Mouse (Mus musculus) liver (tissue): ENCODE measurements around the gene Sec24b.

Experiments
- DNase-seq: peaks from one replicate; pipeline ENCODE4 v3.0.0-alpha.2; 2020; ENCODE audit warnings: mixed read lengths

Sec24b gene

DNA sequence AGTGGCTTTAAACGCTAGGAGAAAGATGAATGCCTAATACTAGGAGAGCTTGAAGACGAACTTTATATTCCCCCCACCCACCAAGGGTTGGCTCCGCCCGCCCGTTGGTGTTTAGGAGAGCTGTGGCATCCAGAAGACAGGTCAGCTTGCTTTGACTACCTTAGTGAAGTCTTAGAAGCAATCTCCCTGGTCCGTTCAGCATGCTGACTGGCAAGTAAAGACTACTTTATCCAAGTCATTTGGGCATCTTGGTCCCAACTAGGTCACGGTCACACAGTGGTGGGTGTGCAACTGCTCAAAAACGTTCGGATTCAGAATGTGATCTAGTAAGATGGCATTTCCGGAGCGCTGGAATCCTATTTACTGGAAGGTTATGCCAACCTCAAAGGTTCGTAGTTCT is at the start of gene Sec24b:
Gene Sec24b, minus strand, starts transcription at position 273 of the 400 bp plus-strand sequence.
- DNase-seq, result peak; percentile 57

DNA sequence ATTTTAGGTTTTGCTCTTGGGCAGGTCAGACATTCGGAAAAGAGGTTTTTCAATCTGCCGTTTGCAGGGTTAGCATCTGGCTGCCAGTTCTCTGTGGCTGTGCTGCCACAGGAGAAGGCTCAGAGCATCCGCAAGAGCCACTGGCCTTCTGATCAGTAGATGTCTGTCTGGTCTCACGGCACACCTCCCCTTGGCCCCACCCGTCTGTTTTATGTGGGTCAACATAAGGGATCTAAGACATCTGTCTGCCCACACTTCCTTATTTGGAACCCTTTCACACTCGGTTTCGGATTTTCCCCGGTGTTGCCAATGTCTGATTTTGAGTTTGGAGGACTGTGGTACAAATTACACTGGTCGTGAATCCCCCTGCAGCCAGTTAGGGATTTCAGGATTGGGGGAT is 43.1 kb upstream of the Sec24b start:
- no peak for DNase-seq

- DNase-seq, result peak; percentile 31
These were observed 42.1 kb upstream of the Sec24b start for GRCm38 (mm10) chr3:130103486-130103885.

GRCm38 (mm10) chr3:130095160-130095781 is 33.9 kb upstream of the Sec24b start:
- peak; percentile 7 for DNase-seq

- DNase-seq, result no peak
These were observed 32.9 kb upstream of the Sec24b start for GRCm38 (mm10) chr3:130094125-130094704.

DNA sequence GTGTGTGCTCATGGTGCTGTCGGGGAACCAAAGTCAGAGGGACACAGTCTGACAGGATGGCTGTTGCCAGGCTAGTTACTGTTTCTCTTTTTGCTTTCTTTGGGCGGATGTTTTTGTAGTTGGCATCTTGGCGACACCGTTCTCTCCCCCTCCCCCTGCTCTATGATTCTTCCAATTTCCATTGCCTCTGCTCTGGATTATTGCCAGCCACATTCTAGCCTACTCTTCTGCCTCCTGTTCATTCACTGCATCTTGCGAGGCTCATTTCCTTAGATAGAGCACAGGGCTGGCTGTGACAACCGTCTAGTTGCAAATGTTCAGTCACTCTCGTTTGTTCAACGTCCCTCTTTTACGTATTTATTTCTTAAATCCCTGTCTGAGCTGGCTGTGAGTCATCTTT is 29.1 kb upstream of the Sec24b start:
- DNase-seq, result no peak

- DNase-seq, result no peak
These were observed 27.3 kb upstream of the Sec24b start for GRCm38 (mm10) chr3:130088654-130089053.

GRCm38 (mm10) chr3:130087466-130087865 is 26.1 kb upstream of the Sec24b start:
- DNase-seq, result no peak

DNA sequence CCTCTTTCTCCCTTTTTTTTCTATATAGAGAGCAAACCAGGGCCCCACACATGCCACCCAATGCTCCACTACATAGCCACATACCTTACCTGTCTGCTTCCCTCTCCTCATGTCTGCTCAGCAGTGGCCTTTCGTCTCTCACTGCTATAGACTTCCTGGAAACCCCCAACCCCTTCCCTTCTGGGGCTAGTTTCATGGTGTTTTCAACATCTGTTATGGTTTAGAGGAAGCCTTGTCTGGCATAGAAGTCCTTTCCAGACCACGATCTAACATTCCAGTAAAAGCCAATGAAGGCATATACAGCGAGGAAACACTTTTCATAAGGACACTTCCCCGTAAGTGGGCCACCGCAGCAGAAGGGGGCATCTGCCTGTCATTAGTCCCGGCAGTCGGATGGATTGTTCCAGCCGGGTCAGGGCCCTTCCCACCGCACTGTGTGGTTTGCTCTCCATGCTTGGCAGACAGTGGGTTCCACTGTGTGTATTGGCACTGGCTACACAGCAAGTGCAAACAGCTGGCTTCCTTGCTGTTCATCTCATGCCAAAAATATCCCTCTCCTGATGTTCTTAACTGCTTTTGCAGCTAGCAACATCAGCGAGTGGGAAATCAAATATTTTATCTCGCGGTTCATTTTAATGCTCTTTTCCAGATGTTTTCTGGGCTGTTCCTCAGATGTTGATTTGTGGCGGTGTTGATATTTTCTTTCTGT is 25.2 kb upstream of the Sec24b start:
- DNase-seq, result no peak

DNA sequence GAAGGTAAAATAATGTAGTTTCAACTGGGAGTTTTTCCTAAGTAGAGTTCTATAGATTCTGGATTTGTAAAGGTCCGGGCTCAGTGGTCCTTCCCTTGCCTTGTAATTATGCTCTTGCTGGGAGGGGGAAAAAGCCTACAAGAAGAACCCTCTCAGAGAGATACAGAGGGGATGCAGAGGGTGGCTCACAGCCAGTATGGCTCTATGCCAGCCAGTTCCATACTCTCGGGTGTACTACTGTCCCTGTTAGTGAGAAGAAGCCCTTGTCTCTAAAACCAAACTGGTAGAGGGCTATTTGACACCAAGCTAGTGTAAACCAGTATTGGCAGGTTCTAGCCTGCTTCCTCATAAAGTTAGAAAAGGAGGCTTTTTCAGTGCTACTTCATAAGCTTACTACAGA is 22.0 kb upstream of the Sec24b start:
- DNase-seq, result no peak

DNA sequence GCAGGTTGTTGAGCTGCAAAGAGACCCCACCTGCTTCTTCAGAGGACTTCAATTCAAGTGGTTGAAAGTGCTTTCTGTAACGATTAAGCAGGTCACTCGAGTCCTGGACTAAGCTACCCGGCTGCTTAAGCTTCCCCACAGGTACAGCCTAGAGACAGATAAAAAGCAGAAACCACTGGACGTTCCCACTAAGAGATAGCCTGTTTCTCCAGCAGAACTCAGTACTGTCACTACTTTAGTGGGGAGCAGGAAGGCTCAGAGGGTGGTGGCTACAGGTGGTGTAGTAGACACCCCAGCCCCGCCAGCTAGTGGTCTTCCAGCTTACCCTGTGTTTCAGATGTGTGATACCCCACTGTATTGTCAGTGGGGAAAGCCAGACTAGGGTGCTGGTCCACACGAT is 19.3 kb upstream of the Sec24b start:
- no peak for DNase-seq

GRCm38 (mm10) chr3:130079794-130080193 is 18.4 kb upstream of the Sec24b start:
- peak; percentile 37 for DNase-seq

- no peak for DNase-seq
These were observed 15.9 kb upstream of the Sec24b start for GRCm38 (mm10) chr3:130077291-130077690.

GRCm38 (mm10) chr3:130075746-130076145 is 14.4 kb upstream of the Sec24b start:
- DNase-seq, result no peak

- peak; percentile 48 for DNase-seq
These were observed 11.7 kb upstream of the Sec24b start for GRCm38 (mm10) chr3:130073085-130073484.

DNA sequence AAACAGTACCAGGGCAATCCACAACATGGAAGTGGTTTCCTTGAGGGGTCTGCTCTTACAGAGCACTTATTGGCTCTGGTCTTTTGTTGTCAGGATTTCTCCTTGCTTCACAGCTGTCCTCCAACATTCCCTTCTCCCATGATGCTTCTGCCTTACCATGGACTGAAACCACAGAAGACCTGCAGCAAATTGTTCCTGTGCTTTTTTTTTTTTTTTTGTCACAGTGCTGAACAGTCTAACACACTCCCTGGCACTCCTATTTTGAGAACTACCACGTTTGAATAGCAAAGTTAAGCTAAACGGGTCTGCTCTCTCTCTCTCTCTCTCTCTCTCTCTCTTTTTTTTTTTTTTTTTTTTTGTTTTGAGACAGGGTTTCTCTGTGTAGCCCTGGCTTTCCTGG is 10.6 kb upstream of the Sec24b start:
- DNase-seq, result no peak

DNA sequence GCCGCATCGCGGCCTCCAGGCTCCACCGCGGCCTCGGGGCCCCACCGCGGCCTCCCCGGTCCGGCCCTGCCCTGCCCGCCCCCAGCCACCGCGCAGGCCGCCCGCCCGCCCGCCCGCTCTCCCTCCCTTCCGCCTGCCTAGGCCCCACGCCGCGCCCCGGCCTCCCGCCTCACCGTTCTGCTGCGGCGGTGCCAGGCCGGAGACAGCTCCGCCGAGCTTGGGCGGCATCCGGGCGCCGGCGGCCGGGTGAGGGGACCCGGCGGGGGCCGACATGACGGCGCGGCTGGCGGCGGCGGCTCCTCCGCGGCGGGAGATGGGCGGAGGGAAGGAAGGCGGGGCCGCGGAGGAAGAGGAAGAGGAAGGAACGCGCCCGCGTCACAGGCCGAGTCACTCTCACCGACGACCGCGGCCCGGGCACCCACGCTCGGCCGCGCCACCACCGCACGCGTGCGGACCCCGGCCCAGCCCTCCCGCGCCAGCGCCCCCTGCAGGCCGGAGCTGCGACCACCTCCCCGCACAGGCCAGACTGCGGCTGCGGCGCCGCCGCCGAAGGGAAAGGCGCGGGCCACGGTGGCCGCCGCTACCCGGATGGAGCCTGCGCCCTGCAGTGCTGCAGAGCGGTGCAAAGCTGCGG is 840 bp downstream of the Sec24b start:
- DNase-seq, result peak; percentile 85

- peak; percentile 13 for DNase-seq
These were observed 1.5 kb downstream of the Sec24b start for GRCm38 (mm10) chr3:130059805-130060395.

- no peak for DNase-seq
These were observed 2.9 kb downstream of the Sec24b start for GRCm38 (mm10) chr3:130058488-130058887.

GRCm38 (mm10) chr3:130057569-130058345 is 3.6 kb downstream of the Sec24b start:
- DNase-seq, result no peak

DNA sequence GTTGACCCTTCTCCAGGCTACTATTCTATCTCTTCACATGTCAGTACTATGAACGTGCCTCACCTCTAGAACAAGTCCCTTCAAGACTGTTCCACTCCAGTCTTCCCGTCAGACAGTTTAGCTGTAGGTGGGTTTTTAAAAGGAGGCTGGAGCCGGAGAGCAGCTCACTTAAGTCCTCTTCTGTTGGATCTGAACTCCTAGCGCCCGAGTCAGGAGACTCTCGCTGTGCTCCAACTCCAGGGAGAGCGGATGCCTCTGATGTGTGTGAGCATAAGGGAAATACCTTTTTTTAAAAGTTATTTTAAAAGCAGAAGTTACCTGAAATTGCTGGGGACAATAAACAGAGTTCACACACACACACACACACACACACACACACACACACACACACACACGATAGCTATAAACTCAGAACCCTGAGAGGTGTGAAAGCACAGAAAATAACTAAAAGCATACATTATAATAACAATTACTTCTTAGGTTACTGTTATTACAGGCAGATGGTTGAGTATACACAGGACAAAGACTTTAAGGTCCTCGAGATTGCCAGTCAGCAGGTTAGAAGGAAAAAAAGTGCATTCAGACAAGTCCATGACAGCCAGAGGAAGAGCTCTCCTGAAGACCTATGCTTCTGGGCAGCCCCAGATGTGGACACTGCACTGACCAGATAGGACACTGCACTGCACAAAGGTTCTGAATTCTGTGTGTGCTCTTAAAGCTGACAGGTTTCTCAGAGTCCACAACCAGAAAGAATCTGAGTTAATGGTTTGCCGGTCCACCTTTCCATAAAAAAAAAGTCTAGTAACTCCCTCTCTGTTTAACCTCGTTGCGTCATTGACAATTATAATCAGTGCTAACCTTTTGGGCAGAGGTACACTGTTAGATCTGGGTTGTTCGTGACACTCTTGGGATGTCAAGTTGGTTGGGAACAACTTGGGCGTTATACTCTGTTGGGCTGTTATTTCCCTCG is 5.7 kb downstream of the Sec24b start:
- no peak for DNase-seq
